Mouse (Mus musculus) myocyte (in vitro differentiated cells): Measurements from ENCODE around the gene Nosip. TPM values are rescaled to one million over a fixed set of nuclear protein-coding genes. Genes with fewer than 3 reads are reported as not detected.
A peak's percentile ranks its signal among the peaks of the same experiment; 100 is the strongest.

ENCODE experiments used
- H3K27me3 ChIP-seq: one replicate; pipeline ENCODE4 v1.6.1; 2011; ENCODE audit not compliant: control insufficient read depth, insufficient read depth, insufficient read length
- H3K36me3 ChIP-seq: one replicate; pipeline ENCODE4 v1.6.1; 2011; ENCODE audit not compliant: control insufficient read depth, insufficient read depth
- H3K4me2 ChIP-seq: one replicate; pipeline ENCODE4 v1.6.1; 2011; ENCODE audit warnings: low read depth, control low read depth
- H3K4me3 ChIP-seq: one replicate; pipeline ENCODE4 v1.5.1; 2011; ENCODE audit warnings: mild to moderate bottlenecking, control low read depth, moderate library complexity
- H3K79me2 ChIP-seq: one replicate; pipeline ENCODE4 v1.6.1; 2011; ENCODE audit not compliant: control insufficient read depth, insufficient read depth
- H3ac ChIP-seq: one replicate; pipeline ENCODE4 v1.6.1; 2011; ENCODE audit not compliant: control insufficient read depth, insufficient read length
- POLR2A ChIP-seq: IDR thresholded peaks from one replicate; pipeline ENCODE4 v1.6.1; 2011; ENCODE audit warnings: low read depth, mild to moderate bottlenecking, control low read depth, moderate library complexity; ENCODE audit not compliant: insufficient read length
- POLR2AphosphoS2 ChIP-seq: IDR thresholded peaks from one replicate; pipeline ENCODE4 v1.6.1; 2011; ENCODE audit warnings: low read depth, control low read depth; ENCODE audit not compliant: insufficient read length
- TCF12 ChIP-seq: IDR thresholded peaks from one replicate; pipeline ENCODE4 v1.6.1; 2011; ENCODE audit warnings: mild to moderate bottlenecking, control low read depth; ENCODE audit not compliant: poor library complexity, insufficient read depth, severe bottlenecking
- TCF3 ChIP-seq: IDR thresholded peaks from one replicate; pipeline ENCODE4 v1.6.1; 2011; ENCODE audit warnings: low read depth, control low read depth; ENCODE audit not compliant: insufficient read length
- USF1 ChIP-seq: IDR thresholded peaks from one replicate; pipeline ENCODE4 v1.6.1; 2011; ENCODE audit warnings: low read depth, mild to moderate bottlenecking, control low read depth, moderate library complexity
- polyA plus RNA-seq: library from polyadenylated mRNA; unstranded; fragments of >200 nt; fragmentation: generic; extraction: Trizol; gene quantifications from one replicate; pipeline ENCODE4 v1.2.1, GENCODE M21; 2012; ENCODE audit warnings: missing spikeins

The Nosip gene
- polyA plus RNA-seq, 1 experiment = 66.1 TPM

- H3K79me2 ChIP-seq = peaks cover 44% of the 10 kb centered on the region
- TF ChIP-seq POLR2AphosphoS2 (peak; percentile 76), POLR2A (peak; percentile 38), TCF12 (no peak), TCF3 (no peak)
- peaks cover 40% of the 10 kb centered on the region for H3K36me3 ChIP-seq
- peak overlapping the region; percentile 63 for H3ac ChIP-seq
- no peaks in the 10 kb centered on the region for H3K27me3 ChIP-seq
- peak overlapping the region; percentile 99 for H3K4me2 ChIP-seq
- H3K4me3 ChIP-seq = peak overlapping the region; percentile 81
Measured at GRCm38 (mm10) chr7:45126147-45126843, 64.1 kb downstream of the Nosip start.

- no peaks in the 10 kb centered on the region for H3K27me3 ChIP-seq
- peak overlapping the region; percentile 63 for H3ac ChIP-seq
- H3K79me2 ChIP-seq = peaks cover 44% of the 10 kb centered on the region
- TF ChIP-seq POLR2AphosphoS2 = peak; percentile 4
- TF ChIP-seq USF1 = no peak
- peak overlapping the region; percentile 99 for H3K4me2 ChIP-seq
- peak overlapping the region; percentile 81 for H3K4me3 ChIP-seq
- H3K36me3 ChIP-seq = peaks cover 34% of the 10 kb centered on the region
Measured at GRCm38 (mm10) chr7:45126844-45127699, 64.8 kb downstream of the Nosip start.

Other genes starting within 250 kb of the Nosip start
- gene Nup62, start 246.3 kb upstream of the Nosip start, polyA plus RNA-seq = 77.0 TPM
- gene Il4i1, start 246.0 kb upstream of the Nosip start, polyA plus RNA-seq = 1.9 TPM
- 939 TPM for gene Atf5, start 245.8 kb upstream of the Nosip start, polyA plus RNA-seq
- gene Akt1s1, start 213.4 kb upstream of the Nosip start, polyA plus RNA-seq = 200 TPM
- 53.8 TPM for gene Tbc1d17, start 213.3 kb upstream of the Nosip start, polyA plus RNA-seq
- 47.9 TPM for gene Pnkp, start 205.3 kb upstream of the Nosip start, polyA plus RNA-seq
- gene Ptov1, start 192.6 kb upstream of the Nosip start, polyA plus RNA-seq = 298 TPM
- 57.4 TPM for gene Med25, start 169.7 kb upstream of the Nosip start, polyA plus RNA-seq
- gene Fuz, start 166.3 kb upstream of the Nosip start, polyA plus RNA-seq = 11.6 TPM
- 125 TPM for gene Ap2a1, start 132.9 kb upstream of the Nosip start, polyA plus RNA-seq
- not detected for gene Tsks, start 119.2 kb upstream of the Nosip start, polyA plus RNA-seq
- 2.7 TPM for gene Cpt1c, start 87.6 kb upstream of the Nosip start, polyA plus RNA-seq
- 729 TPM for gene Prmt1, start 75.9 kb upstream of the Nosip start, polyA plus RNA-seq
- gene Irf3, start 64.8 kb upstream of the Nosip start, polyA plus RNA-seq = 45.1 TPM
- 13.3 TPM for gene Bcl2l12, start 63.7 kb upstream of the Nosip start, polyA plus RNA-seq
- gene Scaf1, start 46.1 kb upstream of the Nosip start, polyA plus RNA-seq = 56.7 TPM
- 127 TPM for gene Rras, start 44.5 kb upstream of the Nosip start, polyA plus RNA-seq
- 10.2 TPM for gene Prr12, start 9.5 kb upstream of the Nosip start, polyA plus RNA-seq
- 12.9 TPM for gene Prrg2, start 248 bp downstream of the Nosip start, polyA plus RNA-seq
- gene Rcn3, start 29.8 kb downstream of the Nosip start, polyA plus RNA-seq = 123 TPM
- 67.2 TPM for gene Fcgrt, start 41.4 kb downstream of the Nosip start, polyA plus RNA-seq
- 2,217 TPM for gene Rps11, start 62.0 kb downstream of the Nosip start, polyA plus RNA-seq
- gene Rpl13a, start 66.3 kb downstream of the Nosip start, polyA plus RNA-seq = 6,110 TPM
- 3.6 TPM for gene Gm45713, start 73.8 kb downstream of the Nosip start, polyA plus RNA-seq
- gene Flt3l, start 74.0 kb downstream of the Nosip start, polyA plus RNA-seq = 7.2 TPM
- gene Pih1d1, start 91.9 kb downstream of the Nosip start, polyA plus RNA-seq = 81.9 TPM
- gene Aldh16a1, start 92.2 kb downstream of the Nosip start, polyA plus RNA-seq = 29.0 TPM
- gene Slc17a7, start 101.5 kb downstream of the Nosip start, polyA plus RNA-seq = 3.6 TPM
- gene Gfy, start 117.1 kb downstream of the Nosip start, polyA plus RNA-seq = 0.04 TPM
- not detected for gene Pth2, start 118.6 kb downstream of the Nosip start, polyA plus RNA-seq
- 2.2 TPM for gene Ccdc155, start 142.5 kb downstream of the Nosip start, polyA plus RNA-seq
- gene Dkkl1, start 149.7 kb downstream of the Nosip start, polyA plus RNA-seq = 0.08 TPM
- gene Tead2, start 153.3 kb downstream of the Nosip start, polyA plus RNA-seq = 93.3 TPM
- 0.18 TPM for gene Cd37, start 176.7 kb downstream of the Nosip start, polyA plus RNA-seq
- not detected for gene Slc6a16, start 178.7 kb downstream of the Nosip start, polyA plus RNA-seq
- gene Slc6a21, start 215.1 kb downstream of the Nosip start, polyA plus RNA-seq = not detected